Mouse (Mus musculus) lung, embryonic 16.5 days (tissue): ENCODE measurements around the gene Kalrn. TPM values are rescaled to one million over a fixed set of nuclear protein-coding genes. Genes with fewer than 3 reads are reported as not detected.

Source experiments
- ATAC-seq: fragments of 200-750 bp; cut with Nextera tagmentation; 2 replicates; pipeline ENCODE4 v1.8.0; 2017; ENCODE audit warnings: low read depth, mild to moderate bottlenecking, moderate library complexity
- H3K27ac ChIP-seq: fragments of 300-500 bp; sonication (generic); 2 replicates; pipeline ENCODE4 v1.5.1; 2014; ENCODE audit warnings: mild to moderate bottlenecking, control low read depth, low read length
- H3K27me3 ChIP-seq: fragments of 300-500 bp; sonication (generic); 2 replicates; pipeline ENCODE4 v1.6.1; 2014; ENCODE audit warnings: low read depth, low read length, mixed read lengths; ENCODE audit not compliant: control insufficient read depth, insufficient read depth
- H3K36me3 ChIP-seq: fragments of 300-500 bp; sonication (generic); 2 replicates; pipeline ENCODE4 v1.6.1; 2014; ENCODE audit warnings: low read length; ENCODE audit not compliant: control insufficient read depth, insufficient read depth
- H3K4me1 ChIP-seq: fragments of 300-500 bp; sonication (generic); replicated peaks from 2 replicates; pipeline ENCODE4 v1.6.1; 2014; ENCODE audit warnings: low read length, mixed read lengths; ENCODE audit not compliant: control insufficient read depth, insufficient read depth
- H3K4me2 ChIP-seq: fragments of 300-500 bp; sonication (generic); 2 replicates; pipeline ENCODE4 v1.6.1; 2014; ENCODE audit warnings: low read depth, low read length, control low read depth
- H3K4me3 ChIP-seq: fragments of 300-500 bp; sonication (generic); 2 replicates; pipeline ENCODE4 v1.5.1; 2014; ENCODE audit warnings: mild to moderate bottlenecking, low read length, control low read depth
- H3K9ac ChIP-seq: fragments of 300-500 bp; sonication (generic); 2 replicates; pipeline ENCODE4 v1.6.1; 2014; ENCODE audit warnings: low read length, control low read depth
- H3K9me3 ChIP-seq: fragments of 300-500 bp; sonication (generic); 2 replicates; pipeline ENCODE4 v1.6.1; 2016; ENCODE audit warnings: low read length; ENCODE audit not compliant: control insufficient read depth
- WGBS: fragments of 180-500 bp; shearing (Covaris S2); extraction: QIAGEN DNeasy Blood & Tissue Kit; methylation state at CpG from one replicate; pipeline ENCODE4 v1.1.7; 2014; 5-methylcytosine and 5-hydroxymethylcytosine counted together
- polyA plus RNA-seq: library from polyadenylated mRNA; unstranded; fragments of >200 nt; fragmentation: Nextera tagmentation; extraction: Ambion mirVana; gene quantifications from 2 replicates; pipeline ENCODE4 v1.2.1, GENCODE M21; 2015

Gene Kalrn
- polyA plus RNA-seq, 1 experiment from 2014 or later: 16.8 TPM

DNA sequence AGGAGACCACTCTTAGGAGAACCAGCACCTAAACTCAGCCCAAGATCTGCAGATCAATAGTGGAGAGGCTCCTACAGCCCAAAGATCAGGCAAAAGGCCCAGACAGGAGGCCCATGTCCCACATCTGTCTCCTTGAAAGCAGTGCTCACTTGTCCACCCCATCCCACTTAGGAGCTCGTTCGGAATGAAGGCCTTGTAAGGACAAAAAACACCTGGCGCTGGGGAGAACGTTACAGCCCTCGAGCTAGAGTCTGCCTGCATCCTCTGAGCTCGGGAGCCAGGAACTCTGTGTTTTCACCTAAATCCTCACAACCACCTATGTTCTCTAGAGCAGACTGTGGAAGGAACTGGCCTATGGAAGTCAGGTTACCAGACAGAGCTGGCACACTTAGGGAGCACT lies 492.5 kb downstream of the Kalrn start:
- no peak overlapping the region for H3K9ac ChIP-seq
- peaks cover 21% of the 10 kb centered on the region for H3K4me1 ChIP-seq
- WGBS: 31% methylated on average over 6 of the region's 6 CpGs
- no peak overlapping the region for H3K27ac ChIP-seq
- H3K4me3 ChIP-seq: no peak overlapping the region
- ATAC-seq: 0 out of 2 replicates have a peak, but pooled peaks have one; percentile 22
- no peaks in the 10 kb centered on the region for H3K9me3 ChIP-seq
- no peaks in the 10 kb centered on the region for H3K27me3 ChIP-seq
- no peaks in the 10 kb centered on the region for H3K36me3 ChIP-seq
- H3K4me2 ChIP-seq: no peak overlapping the region

DNA sequence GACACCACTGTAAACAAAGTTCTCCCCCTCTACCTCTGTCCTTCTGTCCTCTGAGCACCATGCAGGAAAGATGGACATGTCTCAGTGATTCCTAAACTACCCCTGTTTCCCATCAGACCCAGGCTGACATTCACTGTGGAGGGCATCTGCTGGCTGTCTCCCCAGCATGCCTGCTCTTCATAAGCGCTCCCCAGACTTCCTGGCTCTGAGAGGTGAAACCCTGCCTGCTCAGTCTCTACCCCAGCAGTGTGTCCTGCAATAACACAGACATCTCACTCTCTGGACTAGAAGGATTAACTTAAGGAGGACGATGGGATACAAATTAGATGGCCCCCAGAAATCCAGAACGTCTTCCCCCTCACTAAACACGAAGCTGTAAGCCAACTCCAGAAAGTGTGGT lies 493.8 kb downstream of the Kalrn start:
- Histone ChIP-seq H3K27me3 (no peaks in the 10 kb centered on the region), H3K4me2 (no peak overlapping the region), H3K27ac (no peak overlapping the region), H3K36me3 (no peaks in the 10 kb centered on the region), H3K9ac (no peak overlapping the region), H3K4me1 (peaks cover 21% of the 10 kb centered on the region), H3K9me3 (no peaks in the 10 kb centered on the region), H3K4me3 (no peak overlapping the region)
- 77% methylated on average over 4 of the region's 4 CpGs for WGBS
- no peak for ATAC-seq

- 64% methylated on average over 2 of the region's 2 CpGs for WGBS
- no peak for ATAC-seq
- no peak overlapping the region for H3K27ac ChIP-seq
- H3K9ac ChIP-seq: no peak overlapping the region
- H3K27me3 ChIP-seq: no peaks in the 10 kb centered on the region
- no peaks in the 10 kb centered on the region for H3K36me3 ChIP-seq
- H3K4me1 ChIP-seq: peaks cover 19% of the 10 kb centered on the region
- H3K9me3 ChIP-seq: 0 out of 2 replicates have a peak, but pooled peaks cover 4% of the 10 kb centered on the region
- no peak overlapping the region for H3K4me2 ChIP-seq
- no peak overlapping the region for H3K4me3 ChIP-seq
Measured at GRCm38 (mm10) chr16:34078732-34079131, 494.6 kb downstream of the Kalrn start.

- Histone ChIP-seq H3K27me3 (no peaks in the 10 kb centered on the region), H3K9ac (no peak overlapping the region), H3K4me2 (no peak overlapping the region), H3K4me1 (peaks cover 7% of the 10 kb centered on the region), H3K9me3 (0 out of 2 replicates have a peak, but pooled peaks cover 6% of the 10 kb centered on the region), H3K36me3 (no peaks in the 10 kb centered on the region), H3K27ac (no peak overlapping the region), H3K4me3 (no peak overlapping the region)
- no peak for ATAC-seq
- WGBS: 57% methylated on average over 3 of the region's 3 CpGs
Measured at GRCm38 (mm10) chr16:34076101-34076500, 497.2 kb downstream of the Kalrn start.

GRCm38 (mm10) chr16:34073930-34074329 lies 499.4 kb downstream of the Kalrn start:
- Histone ChIP-seq H3K9ac (no peak overlapping the region), H3K4me3 (no peak overlapping the region), H3K27me3 (no peaks in the 10 kb centered on the region), H3K36me3 (no peaks in the 10 kb centered on the region), H3K4me2 (no peak overlapping the region), H3K4me1 (peaks cover 12% of the 10 kb centered on the region; the same call in 1 of the 2 replicates), H3K9me3 (0 out of 2 replicates have a peak, but pooled peaks cover 6% of the 10 kb centered on the region), H3K27ac (no peak overlapping the region)
- 89% methylated on average over 4 of the region's 4 CpGs for WGBS
- ATAC-seq: no peak

DNA sequence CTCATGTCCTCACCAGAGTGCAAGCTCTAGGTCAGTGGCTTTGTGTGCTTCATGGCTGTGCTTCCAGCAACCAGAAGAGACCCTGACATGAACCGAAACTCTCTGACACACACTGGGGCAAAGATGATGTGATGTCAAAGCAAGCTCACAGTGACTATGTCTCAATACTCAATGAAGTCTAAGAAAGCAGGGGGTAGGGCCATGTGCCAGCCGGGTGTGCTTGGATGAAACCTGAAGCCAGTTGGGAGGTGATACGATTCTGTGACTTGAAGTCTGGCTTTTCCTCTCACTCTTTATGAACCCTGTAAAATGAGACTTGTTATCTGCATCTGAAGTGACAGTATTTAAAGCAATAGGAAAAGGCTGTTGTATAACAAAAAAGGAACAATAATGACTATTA lies 501.2 kb downstream of the Kalrn start:
- H3K4me3 ChIP-seq: no peak overlapping the region
- H3K36me3 ChIP-seq: no peaks in the 10 kb centered on the region
- WGBS: 53% methylated on average over 3 of the region's 3 CpGs
- H3K27me3 ChIP-seq: no peaks in the 10 kb centered on the region
- no peak for ATAC-seq
- H3K4me2 ChIP-seq: no peak overlapping the region
- no peak overlapping the region for H3K9ac ChIP-seq
- peaks cover 12% of the 10 kb centered on the region for H3K4me1 ChIP-seq
- H3K9me3 ChIP-seq: 0 out of 2 replicates have a peak, but pooled peaks cover 6% of the 10 kb centered on the region
- H3K27ac ChIP-seq: no peak overlapping the region

- peak; percentile 47 for ATAC-seq
- 54% methylated on average over 3 of the region's 3 CpGs for WGBS
Measured at GRCm38 (mm10) chr16:34071223-34071825, 502.0 kb downstream of the Kalrn start.

GRCm38 (mm10) chr16:34069481-34069880 lies 503.9 kb downstream of the Kalrn start:
- no peak overlapping the region for H3K27ac ChIP-seq
- WGBS: 31% methylated on average over 3 of the region's 3 CpGs
- no peak overlapping the region for H3K4me3 ChIP-seq
- no peak overlapping the region for H3K9ac ChIP-seq
- H3K4me2 ChIP-seq: no peak overlapping the region
- no peak for ATAC-seq
- 0 out of 2 replicates have a peak, but pooled peaks cover 6% of the 10 kb centered on the region for H3K9me3 ChIP-seq
- H3K27me3 ChIP-seq: no peaks in the 10 kb centered on the region
- H3K36me3 ChIP-seq: no peaks in the 10 kb centered on the region
- peaks cover 12% of the 10 kb centered on the region for H3K4me1 ChIP-seq

More at GRCm38 (mm10) chr16:34071223-34071825, 502.0 kb downstream of the Kalrn start:
- Histone ChIP-seq H3K36me3 (no peaks in the 10 kb centered on the region), H3K9ac (no peak overlapping the region), H3K4me3 (no peak overlapping the region), H3K4me1 (peaks cover 12% of the 10 kb centered on the region), H3K27ac (peak overlapping the region; percentile 33; the same call in 1 of the 2 replicates), H3K9me3 (0 out of 2 replicates have a peak, but pooled peaks cover 6% of the 10 kb centered on the region), H3K4me2 (no peak overlapping the region), H3K27me3 (no peaks in the 10 kb centered on the region)

DNA sequence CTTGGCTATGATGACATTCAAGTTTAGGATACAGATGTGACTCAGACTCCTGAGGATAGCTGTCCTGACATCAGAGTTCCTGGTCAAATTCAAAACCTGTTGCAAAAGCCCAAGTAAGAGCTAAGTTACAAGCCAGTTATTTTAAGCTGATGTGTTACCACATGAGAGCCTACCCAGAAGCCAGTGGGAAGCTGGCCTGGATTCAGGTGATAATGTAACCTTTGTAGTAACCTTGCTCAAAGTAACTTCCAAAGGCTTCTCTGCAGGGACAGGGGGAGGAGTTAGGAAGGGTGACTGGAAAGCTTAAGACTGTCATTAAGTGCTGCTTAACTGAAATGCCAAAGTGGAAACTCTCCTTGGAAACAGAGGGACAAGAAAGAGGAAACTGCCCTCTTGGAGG lies 506.4 kb downstream of the Kalrn start:
- H3K4me2 ChIP-seq: no peak overlapping the region
- ATAC-seq: peak; percentile 51
- H3K9ac ChIP-seq: no peak overlapping the region
- no peaks in the 10 kb centered on the region for H3K27me3 ChIP-seq
- peaks cover 9% of the 10 kb centered on the region for H3K4me1 ChIP-seq
- H3K27ac ChIP-seq: no peak overlapping the region
- no peak overlapping the region for H3K4me3 ChIP-seq
- H3K9me3 ChIP-seq: no peaks in the 10 kb centered on the region
- H3K36me3 ChIP-seq: no peaks in the 10 kb centered on the region
